Comparison of ENCODE assay signal across 8 mouse cellular contexts in the genomic region with DNA sequence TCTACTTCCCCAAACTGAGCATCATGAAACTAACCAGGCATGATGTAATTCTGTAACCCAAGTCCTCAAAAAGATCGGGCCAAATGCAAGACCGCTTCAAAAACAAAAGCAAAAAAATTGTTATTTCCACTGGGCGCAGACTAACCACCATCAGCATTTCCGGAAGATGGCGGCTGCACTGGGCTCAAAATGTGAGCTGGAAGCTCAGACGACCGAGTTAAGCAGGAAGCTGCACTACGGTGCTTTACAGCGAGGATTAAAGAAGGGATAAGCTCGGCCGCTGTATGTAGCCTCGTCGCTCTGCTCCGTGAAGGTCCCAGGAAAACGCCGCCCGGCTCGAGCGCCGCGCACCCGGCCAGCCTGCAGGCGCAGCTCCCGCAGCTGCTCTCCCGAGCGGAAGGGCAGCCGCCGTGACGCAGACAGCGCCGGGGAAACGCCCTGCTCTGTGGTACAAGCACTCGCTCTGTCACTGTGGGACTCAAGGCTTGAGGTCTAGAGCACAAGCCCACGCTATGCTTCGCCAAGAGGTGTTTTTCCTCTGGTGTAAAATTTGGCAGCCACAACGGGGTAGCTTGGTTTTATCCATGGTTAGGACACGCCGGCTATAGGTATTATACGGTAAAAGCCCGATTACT. TPM values are rescaled to one million over a fixed set of nuclear protein-coding genes. Genes with fewer than 3 reads are reported as not detected.
DNase-seq lines count a peak whose midpoint lies in the region; ATAC-seq and TF ChIP-seq lines count a peak whose summit lies in the region.

No protein-coding gene starts in this region.

- peak overlapping the region; percentile 71 for H3K4me2 ChIP-seq in hindbrain, embryonic 16.5 days (ENCODE audit: low read length)

- H3K79me2 ChIP-seq in macrophage (ENCODE audit: inconsistent target): peaks cover 90% of the 10 kb centered on the region

- peak overlapping the region; percentile 75 for H3K9ac ChIP-seq in hindbrain, embryonic 16.5 days (ENCODE audit: low read depth, low read length)

- under 1% methylated on average over 40 of the region's 40 CpGs for WGBS in hindbrain, embryonic 16.5 days
- under 1% methylated on average over 40 of the region's 40 CpGs for WGBS in macrophage (ENCODE audit: missing documents)

- peaks cover 55% of the 10 kb centered on the region for H3K4me1 ChIP-seq in hindbrain, embryonic 16.5 days (ENCODE audit: control insufficient read depth, insufficient read depth, low read depth, low read length)

- no peaks in the 10 kb centered on the region for H3K9me3 ChIP-seq in hindbrain, embryonic 16.5 days (ENCODE audit: control insufficient read depth, low read length)

- DNase-seq in R1 (ENCODE audit: low read depth, low spot score): peak; percentile 82
- peak; percentile 80 to 83 for DNase-seq in cerebellum, postnatal 36 days
- peak; percentile 91 for DNase-seq in gastrocnemius, adult 18-20 months (ENCODE audit: low spot score)
- DNase-seq in left cerebral cortex, adult 2 months (ENCODE audit: extremely low spot score in 1 of 2, low spot score in 2 of 2): peak; percentile 79 to 83
- DNase-seq in retina, postnatal 7 days (ENCODE audit: low read depth, low spot score): peak; percentile 70
- peak; percentile 72 to 75 for DNase-seq in urinary bladder, adult 18-20 months (ENCODE audit: low spot score in 2 of 2)

- peak overlapping the region; percentile 84 for H3K27ac ChIP-seq in hindbrain, embryonic 16.5 days (ENCODE audit: low read depth, low read length)
- H3K27ac ChIP-seq in left cerebral cortex, adult 2 months: peak overlapping the region; percentile 96
- peak overlapping the region; percentile 87 for H3K27ac ChIP-seq in macrophage

- ATAC-seq in hindbrain, embryonic 16.5 days: peak; percentile 84

- H3K36me3 ChIP-seq in hindbrain, embryonic 16.5 days (ENCODE audit: control insufficient read depth, insufficient read depth, low read length): no peaks in the 10 kb centered on the region
- 0 out of 2 replicates have a peak, but pooled peaks cover 9% of the 10 kb centered on the region for H3K36me3 ChIP-seq in macrophage (ENCODE audit: inconsistent target)

- intact Hi-C loops in left cerebral cortex, adult 2 months (cut with DNase I): loop anchor here (1.0 kb wide), 1 partner anchor 14 kb away; no protein-coding TSS in a partner anchor

- peak overlapping the region; percentile 52 for H3K4me3 ChIP-seq in hindbrain, embryonic 16.5 days (ENCODE audit: low read length)
- peak overlapping the region; percentile 62 for H3K4me3 ChIP-seq in left cerebral cortex, adult 2 months
- H3K4me3 ChIP-seq in macrophage (ENCODE audit: inconsistent target): peak overlapping the region; percentile 45

- no peaks in the 10 kb centered on the region for H3K27me3 ChIP-seq in hindbrain, embryonic 16.5 days (replicated peaks; ENCODE audit: control insufficient read depth, insufficient read depth, low read length)

- no peak for TF ChIP-seq CTCF in left cerebral cortex, adult 2 months (IDR thresholded peaks at IDR 0.05)

RNA-seq across cellular contexts. Expression of gene Kmt2e, which starts 16.0 kb away (rescaled TPM):
- 10 to 100 TPM; 20.3 to 28.3 TPM for total RNA-seq in gastrocnemius, adult 18-20 months (2021)
- polyA plus RNA-seq in hindbrain, embryonic 16.5 days (2015; fragmentation: Nextera tagmentation; extraction: Ambion mirVana): 139 and 143 TPM in 2 replicates
- total RNA-seq in left cerebral cortex, adult 2 months (2021): 100 to 1,000 TPM; 101 to 102 TPM
- 100 to 1,000 TPM in 21 of 26 experiments, 10 to 100 TPM in 5; 56.8 to 218 (median 178) TPM for total RNA-seq in macrophage (2018; cell fraction: chromatin; rRNA removed)
- 10 to 100 TPM; 17.8 to 56.3 (median 41.5) TPM for total RNA-seq in macrophage (2018; cell fraction: cytosol; rRNA removed)
- 100 to 1,000 TPM in 12 of 26 experiments, 10 to 100 TPM in 14; 44.2 to 177 (median 97.6) TPM for total RNA-seq in macrophage (2018; cell fraction: nucleus; rRNA removed)
- 18.9 to 45.3 TPM (median 32.6 TPM) in 3 replicates for polyA plus RNA-seq in macrophage (2018)

Comparison
In these comparisons a context has a peak if more than half of its experiments do, and no peak if none do; other contexts are left out.
1. Peak in every context shown above with its lines: DNase-seq, ATAC-seq, H3K4me3 ChIP-seq and H3K27ac ChIP-seq.